Mouse (Mus musculus): Measurements from ENCODE around the gene Kmt2a.

The Kmt2a gene

GRCm38 (mm10) chr9:44767101-44768028 lies 113.7 kb downstream of the Kmt2a start, which contains the start of the genes Arcn1 and Ift46:
Arcn1 (minus strand) TSS chr9:44767845.
Ift46 (plus strand) TSS chr9:44767908.
- in situ Hi-C loops (cut with MboI; ENCODE audit: low sequenced_read_pairs): no loop called here

- in situ Hi-C loops (cut with MboI; ENCODE audit: low sequenced_read_pairs): no loop called here
These were observed 120.2 kb downstream of the Kmt2a start for GRCm38 (mm10) chr9:44760873-44761272.
